Mouse (Mus musculus) ES-E14 (cell line): ENCODE data around the gene Cadm2. TPM values are rescaled to one million over a fixed set of nuclear protein-coding genes. Genes with fewer than 3 reads are reported as not detected.

ENCODE experiments used
- DNase-seq: peaks from one replicate; pipeline ENCODE4 v3.0.0-alpha.2; 2013; ENCODE audit warnings: low read depth, low spot score
- H3K27ac ChIP-seq: 2 replicates; pipeline ENCODE4 v1.5.1; 2012; ENCODE audit warnings: low read depth, mild to moderate bottlenecking, low read length, moderate library complexity, mixed read lengths; ENCODE audit not compliant: poor library complexity, insufficient read depth, severe bottlenecking
- H3K36me3 ChIP-seq: 2 replicates; pipeline ENCODE4 v1.6.1; 2012; ENCODE audit warnings: mild to moderate bottlenecking, low read length, moderate library complexity, mixed read lengths; ENCODE audit not compliant: control insufficient read depth, poor library complexity, insufficient read depth, severe bottlenecking
- H3K4me1 ChIP-seq, 2 experiments: fragments of 150-350 bp in 1 of 2; sonication (generic) in 1 of 2; 2 replicates each; pipeline ENCODE4 v1.6.1; 2012; ENCODE audit warnings: low read length in 2 of 2, mild to moderate bottlenecking in 1 of 2, mixed read lengths in 1 of 2; ENCODE audit not compliant: control insufficient read depth in 2 of 2, insufficient read depth in 2 of 2, poor library complexity in 1 of 2
- H3K4me3 ChIP-seq, 2 experiments: fragments of 150-350 bp in 1 of 2; sonication (generic) in 1 of 2; 2 replicates each; pipeline ENCODE4 v1.5.1; 2012; ENCODE audit warnings: low read length in 2 of 2, low read depth in 1 of 2, mild to moderate bottlenecking in 1 of 2, mixed read lengths in 1 of 2; ENCODE audit not compliant: insufficient read depth in 1 of 2, poor library complexity in 1 of 2, severe bottlenecking in 1 of 2
- H3K9ac ChIP-seq: 2 replicates; pipeline ENCODE4 v1.6.1; 2012; ENCODE audit warnings: low read depth, mild to moderate bottlenecking, low read length, mixed read lengths; ENCODE audit not compliant: poor library complexity, insufficient read depth, severe bottlenecking
- H3K9me3 ChIP-seq: fragments of 150-350 bp; sonication (generic); 2 replicates; pipeline ENCODE4 v1.6.1; 2012; ENCODE audit warnings: low read depth, mild to moderate bottlenecking, low read length; ENCODE audit not compliant: control insufficient read depth, insufficient read depth
- CHD2 ChIP-seq: IDR thresholded peaks from 2 replicates; pipeline ENCODE4 v1.6.1; 2014; ENCODE audit warnings: mild to moderate bottlenecking, low read depth, low read length, inconsistent platforms
- HCFC1 ChIP-seq: IDR thresholded peaks from 2 replicates; pipeline ENCODE4 v1.6.1; 2012; ENCODE audit warnings: low read length, inconsistent platforms, borderline replicate concordance; ENCODE audit not compliant: insufficient read depth
- MAFK ChIP-seq: IDR thresholded peaks from 2 replicates; pipeline ENCODE4 v1.6.1; 2014; ENCODE audit warnings: mild to moderate bottlenecking, low read depth, low read length, inconsistent platforms; ENCODE audit not compliant: insufficient read depth
- ZC3H11A ChIP-seq: IDR thresholded peaks from 2 replicates; pipeline ENCODE4 v1.6.1; 2012; ENCODE audit warnings: low read depth, mild to moderate bottlenecking, inconsistent platforms, low read length, borderline replicate concordance
- ZNF384 ChIP-seq: IDR thresholded peaks from 2 replicates; pipeline ENCODE4 v1.6.1; 2012; ENCODE audit warnings: low read depth, low read length, inconsistent platforms
- in situ Hi-C, 2 experiments: fragments of 600-800 bp; cut with MboI; formaldehyde crosslinking; loops; one replicate each; pipeline ENCODE4 v1.15.1; 2025; ENCODE audit warnings: low sequenced_read_pairs in 2 of 2, inconsistent platforms in 1 of 2; ENCODE audit not compliant: unreplicated experiment in 2 of 2
- total RNA-seq: library from RNA; depleted of rRNA; stranded (reverse); fragments of 300-350 nt; gene quantifications from 2 replicates; pipeline ENCODE4 v1.2.3, GENCODE M21; 2012

Cadm2 gene
- total RNA-seq, 1 experiment = 0.09 TPM

- in situ Hi-C loops = no loop called here
- no peak for TF ChIP-seq ZNF384
- no peak for TF ChIP-seq HCFC1
- no peak for TF ChIP-seq ZC3H11A
- TF ChIP-seq CHD2 = no peak
- H3K36me3 ChIP-seq = no peaks in the 10 kb centered on the region
Observed at GRCm38 (mm10) chr16:67482542-67482941, 138.2 kb downstream of the Cadm2 start.

GRCm38 (mm10) chr16:67467041-67467440 is 153.7 kb downstream of the Cadm2 start:
- Histone ChIP-seq H3K4me3 (no peak overlapping the region), H3K9me3 (no peaks in the 10 kb centered on the region), H3K4me1 (no peaks in the 10 kb centered on the region), H3K9ac (no peak overlapping the region), H3K27ac (no peak overlapping the region), H3K36me3 (no peaks in the 10 kb centered on the region)
- TF ChIP-seq CHD2 = no peak
- TF ChIP-seq ZC3H11A = no peak
- TF ChIP-seq MAFK = no peak
- TF ChIP-seq HCFC1 = no peak
- TF ChIP-seq ZNF384 = no peak
- in situ Hi-C loops = no loop called here
- no peak for DNase-seq

More at GRCm38 (mm10) chr16:67482542-67482941, 138.2 kb downstream of the Cadm2 start:
- DNase-seq = no peak
- H3K9ac ChIP-seq = no peak overlapping the region
- H3K27ac ChIP-seq = no peak overlapping the region
- no peaks in the 10 kb centered on the region for H3K9me3 ChIP-seq
- no peak overlapping the region for H3K4me3 ChIP-seq
- H3K4me1 ChIP-seq = no peaks in the 10 kb centered on the region

GRCm38 (mm10) chr16:67436301-67436700 is 184.4 kb downstream of the Cadm2 start:
- H3K4me1 ChIP-seq = no peaks in the 10 kb centered on the region
- in situ Hi-C loops = no loop called here

GRCm38 (mm10) chr16:67425371-67425770 is 195.3 kb downstream of the Cadm2 start:
- Histone ChIP-seq H3K4me1 (no peaks in the 10 kb centered on the region), H3K36me3 (no peaks in the 10 kb centered on the region), H3K9me3 (no peaks in the 10 kb centered on the region), H3K27ac (no peak overlapping the region), H3K4me3 (no peak overlapping the region), H3K9ac (no peak overlapping the region)
- DNase-seq = no peak
- in situ Hi-C loops = no loop called here
- TF ChIP-seq CHD2 = no peak
- TF ChIP-seq HCFC1 = no peak
- no peak for TF ChIP-seq ZC3H11A

More at GRCm38 (mm10) chr16:67436301-67436700, 184.4 kb downstream of the Cadm2 start:
- no peak for DNase-seq
- no peaks in the 10 kb centered on the region for H3K36me3 ChIP-seq
- TF ChIP-seq ZC3H11A (no peak), HCFC1 (no peak), CHD2 (no peak), MAFK (no peak), ZNF384 (no peak)
- no peak overlapping the region for H3K27ac ChIP-seq
- no peak overlapping the region for H3K4me3 ChIP-seq
- no peak overlapping the region for H3K9ac ChIP-seq
- no peaks in the 10 kb centered on the region for H3K9me3 ChIP-seq

- no peak overlapping the region for H3K9ac ChIP-seq
- TF ChIP-seq CHD2 (no peak), ZC3H11A (no peak), ZNF384 (no peak)
- no peaks in the 10 kb centered on the region for H3K9me3 ChIP-seq
- DNase-seq = no peak
- no peaks in the 10 kb centered on the region for H3K4me1 ChIP-seq
- no peak overlapping the region for H3K27ac ChIP-seq
- in situ Hi-C loops = no loop called here
- no peaks in the 10 kb centered on the region for H3K36me3 ChIP-seq
- H3K4me3 ChIP-seq = no peak overlapping the region
Observed at GRCm38 (mm10) chr16:67410926-67411325, 209.8 kb downstream of the Cadm2 start.
